Mouse (Mus musculus): ENCODE data around the gene Pycr1.

DNA sequence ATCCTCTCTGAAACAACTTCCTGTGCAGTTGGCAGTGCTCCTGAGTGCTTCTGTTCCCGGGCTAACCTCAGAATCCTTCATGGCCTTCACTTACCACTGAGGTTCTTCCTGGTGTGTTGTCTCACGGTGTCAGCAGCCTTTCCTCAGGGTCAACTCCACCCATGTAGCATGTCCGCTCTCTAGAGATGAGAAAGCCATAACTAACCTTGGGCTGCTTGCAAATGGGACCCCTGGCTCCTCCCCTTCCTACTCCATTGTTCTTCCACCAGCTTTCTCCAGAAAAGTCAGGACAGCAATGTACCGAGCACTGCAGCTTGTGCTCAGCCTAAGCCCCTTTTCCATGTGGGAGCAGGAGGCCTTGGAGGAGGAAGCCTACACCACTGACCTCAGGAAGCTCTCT is 36.8 kb downstream of the Pycr1 start:
- no peak for TF ChIP-seq ZC3H11A (IDR thresholded peaks at IDR 0.05; ENCODE audit: borderline replicate concordance, low read depth, low read length)
- TF ChIP-seq HCFC1 (IDR thresholded peaks at IDR 0.05; ENCODE audit: borderline replicate concordance, insufficient read depth, low read length) = no peak

Data from ES-E14 (cell line).